Mouse (Mus musculus): ENCODE data around the gene Igf1r. TPM values are rescaled to one million over a fixed set of nuclear protein-coding genes. Genes with fewer than 3 reads are reported as not detected.
A peak's percentile ranks its signal among the peaks of the same experiment; 100 is the strongest.

The Igf1r gene
- polyA plus RNA-seq, 1 experiment from 2014 or later: 36.8 TPM

- Histone ChIP-seq H3K4me1 (peaks cover 5% of the 10 kb centered on the region; the same call in 1 of the 2 replicates), H3K36me3 (no peaks in the 10 kb centered on the region), H3K9me3 (no peaks in the 10 kb centered on the region), H3K4me3 (no peak overlapping the region), H3K4me2 (replicated peaks) (no peak overlapping the region), H3K27me3 (no peaks in the 10 kb centered on the region), H3K9ac (no peak overlapping the region), H3K27ac (no peak overlapping the region)
- ATAC-seq (ENCODE audit: low FRiP score, low read depth): no peak
- WGBS: 87% methylated on average over 9 of the region's 9 CpGs
Measured at GRCm38 (mm10) chr7:67943805-67944204, 8.8 kb upstream of the Igf1r start.

- Histone ChIP-seq H3K27me3 (no peaks in the 10 kb centered on the region), H3K9ac (no peak overlapping the region), H3K36me3 (no peaks in the 10 kb centered on the region), H3K9me3 (no peaks in the 10 kb centered on the region), H3K4me2 (replicated peaks) (no peak overlapping the region), H3K4me1 (peaks cover 5% of the 10 kb centered on the region; the same call in 1 of the 2 replicates), H3K27ac (no peak overlapping the region), H3K4me3 (no peak overlapping the region)
- ATAC-seq (ENCODE audit: low FRiP score, low read depth): no peak
- 67% methylated on average over 1 of the region's 1 CpGs for WGBS
Measured at GRCm38 (mm10) chr7:67946901-67947300, 5.7 kb upstream of the Igf1r start.

GRCm38 (mm10) chr7:67950346-67950814 is 2.2 kb upstream of the Igf1r start:
- H3K9ac ChIP-seq: peak overlapping the region; percentile 99
- ATAC-seq (ENCODE audit: low FRiP score, low read depth): no peak; the same call in 1 of the 2 replicates
- peak overlapping the region; percentile 79 for H3K4me2 ChIP-seq (replicated peaks)
- no peaks in the 10 kb centered on the region for H3K9me3 ChIP-seq
- no peaks in the 10 kb centered on the region for H3K36me3 ChIP-seq
- H3K4me3 ChIP-seq: peak overlapping the region; percentile 98
- peaks cover 10% of the 10 kb centered on the region for H3K4me1 ChIP-seq
- WGBS: under 1% methylated on average over 24 of the region's 24 CpGs
- no peaks in the 10 kb centered on the region for H3K27me3 ChIP-seq
- H3K27ac ChIP-seq: peak overlapping the region; percentile 100

- ATAC-seq (ENCODE audit: low FRiP score, low read depth): peak; percentile 85
- no peaks in the 10 kb centered on the region for H3K27me3 ChIP-seq
- H3K9me3 ChIP-seq: no peaks in the 10 kb centered on the region
- H3K4me2 ChIP-seq (replicated peaks): peak overlapping the region; percentile 79
- H3K27ac ChIP-seq: peak overlapping the region; percentile 100
- H3K9ac ChIP-seq: peak overlapping the region; percentile 99
- peaks cover 16% of the 10 kb centered on the region for H3K4me1 ChIP-seq
- H3K4me3 ChIP-seq: peak overlapping the region; percentile 98
- WGBS: under 1% methylated on average over 55 of the region's 71 CpGs
- H3K36me3 ChIP-seq: no peaks in the 10 kb centered on the region
Measured at GRCm38 (mm10) chr7:67950815-67951531, 1.7 kb upstream of the Igf1r start.

GRCm38 (mm10) chr7:67951532-67952035 is 1.0 kb upstream of the Igf1r start:
- Histone ChIP-seq H3K4me1 (peaks cover 22% of the 10 kb centered on the region), H3K27me3 (no peaks in the 10 kb centered on the region), H3K27ac (peak overlapping the region; percentile 100), H3K9ac (peak overlapping the region; percentile 99), H3K4me3 (peak overlapping the region; percentile 98), H3K36me3 (no peaks in the 10 kb centered on the region), H3K4me2 (replicated peaks) (peak overlapping the region; percentile 79), H3K9me3 (no peaks in the 10 kb centered on the region)
- under 1% methylated on average over 47 of the region's 73 CpGs for WGBS
- peak; percentile 84 for ATAC-seq (ENCODE audit: low FRiP score, low read depth)

GRCm38 (mm10) chr7:67952036-67952681 is 468 bp upstream of the Igf1r start:
- H3K27me3 ChIP-seq: no peaks in the 10 kb centered on the region
- ATAC-seq (ENCODE audit: low FRiP score, low read depth): peak; percentile 46
- peak overlapping the region; percentile 79 for H3K4me2 ChIP-seq (replicated peaks)
- H3K4me1 ChIP-seq: peaks cover 28% of the 10 kb centered on the region
- peak overlapping the region; percentile 99 for H3K9ac ChIP-seq
- no peaks in the 10 kb centered on the region for H3K36me3 ChIP-seq
- peak overlapping the region; percentile 98 for H3K4me3 ChIP-seq
- under 1% methylated on average over 77 of the region's 91 CpGs for WGBS
- H3K27ac ChIP-seq: peak overlapping the region; percentile 100
- no peaks in the 10 kb centered on the region for H3K9me3 ChIP-seq

- Histone ChIP-seq H3K9me3 (no peaks in the 10 kb centered on the region), H3K4me2 (replicated peaks) (peak overlapping the region; percentile 79), H3K27ac (peak overlapping the region; percentile 100), H3K4me1 (peaks cover 43% of the 10 kb centered on the region), H3K4me3 (peak overlapping the region; percentile 98), H3K36me3 (no peaks in the 10 kb centered on the region), H3K27me3 (no peaks in the 10 kb centered on the region), H3K9ac (peak overlapping the region; percentile 99)
- under 1% methylated on average over 22 of the region's 23 CpGs for WGBS
- no peak for ATAC-seq (ENCODE audit: low FRiP score, low read depth)
Measured at GRCm38 (mm10) chr7:67953764-67954242, 1.2 kb downstream of the Igf1r start.

GRCm38 (mm10) chr7:67954591-67955185 is 2.1 kb downstream of the Igf1r start:
- Histone ChIP-seq H3K4me1 (peaks cover 51% of the 10 kb centered on the region), H3K27me3 (no peaks in the 10 kb centered on the region), H3K9ac (peak overlapping the region; percentile 99), H3K36me3 (no peaks in the 10 kb centered on the region), H3K4me3 (peak overlapping the region; percentile 98), H3K27ac (peak overlapping the region; percentile 55; the same call in 1 of the 2 replicates), H3K9me3 (no peaks in the 10 kb centered on the region), H3K4me2 (replicated peaks) (peak overlapping the region; percentile 79)
- ATAC-seq (ENCODE audit: low FRiP score, low read depth): no peak
- 5% methylated on average over 10 of the region's 10 CpGs for WGBS

GRCm38 (mm10) chr7:67955276-67955675 is 2.6 kb downstream of the Igf1r start:
- Histone ChIP-seq H3K27ac (peak overlapping the region; percentile 55; the same call in 1 of the 2 replicates), H3K9ac (peak overlapping the region; percentile 99), H3K9me3 (no peaks in the 10 kb centered on the region), H3K4me2 (replicated peaks) (peak overlapping the region; percentile 79), H3K4me3 (peak overlapping the region; percentile 98), H3K27me3 (no peaks in the 10 kb centered on the region), H3K4me1 (peaks cover 57% of the 10 kb centered on the region), H3K36me3 (no peaks in the 10 kb centered on the region)
- ATAC-seq (ENCODE audit: low FRiP score, low read depth): no peak
- 13% methylated on average over 5 of the region's 5 CpGs for WGBS

- ATAC-seq (ENCODE audit: low FRiP score, low read depth): no peak
- Histone ChIP-seq H3K9me3 (no peaks in the 10 kb centered on the region), H3K4me2 (replicated peaks) (peak overlapping the region; percentile 12), H3K4me1 (peaks cover 78% of the 10 kb centered on the region), H3K36me3 (no peaks in the 10 kb centered on the region), H3K27ac (no peak overlapping the region), H3K9ac (no peak overlapping the region), H3K27me3 (no peaks in the 10 kb centered on the region), H3K4me3 (no peak overlapping the region)
- 59% methylated on average over 6 of the region's 6 CpGs for WGBS
Measured at GRCm38 (mm10) chr7:67957376-67957775, 4.7 kb downstream of the Igf1r start.

GRCm38 (mm10) chr7:67958045-67958444 is 5.4 kb downstream of the Igf1r start:
- H3K36me3 ChIP-seq: no peaks in the 10 kb centered on the region
- ATAC-seq (ENCODE audit: low FRiP score, low read depth): no peak
- no peak overlapping the region for H3K27ac ChIP-seq
- H3K4me3 ChIP-seq: no peak overlapping the region
- peaks cover 84% of the 10 kb centered on the region for H3K4me1 ChIP-seq
- no peaks in the 10 kb centered on the region for H3K9me3 ChIP-seq
- H3K4me2 ChIP-seq (replicated peaks): 0 out of 2 replicates have a peak overlapping the region, but pooled peaks have one; percentile 21
- no peak overlapping the region for H3K9ac ChIP-seq
- WGBS: 65% methylated on average over 18 of the region's 18 CpGs
- no peaks in the 10 kb centered on the region for H3K27me3 ChIP-seq

- H3K27ac ChIP-seq: no peak overlapping the region
- WGBS: 65% methylated on average over 9 of the region's 9 CpGs
- no peak overlapping the region for H3K4me3 ChIP-seq
- no peaks in the 10 kb centered on the region for H3K9me3 ChIP-seq
- H3K9ac ChIP-seq: no peak overlapping the region
- H3K27me3 ChIP-seq: no peaks in the 10 kb centered on the region
- H3K36me3 ChIP-seq: no peaks in the 10 kb centered on the region
- no peak for ATAC-seq (ENCODE audit: low FRiP score, low read depth)
- peaks cover 93% of the 10 kb centered on the region for H3K4me1 ChIP-seq
- H3K4me2 ChIP-seq (replicated peaks): no peak overlapping the region
Measured at GRCm38 (mm10) chr7:67960701-67961100, 8.1 kb downstream of the Igf1r start.

Measured in limb, embryonic 13.5 days (tissue).